Mouse (Mus musculus): ENCODE data around the gene Fhl3.

Gene Fhl3

GRCm38 (mm10) chr4:124682270-124682669, 18.2 kb upstream of the Fhl3 start:
- DNase-seq (ENCODE audit: inconsistent age in 2 of 2, low spot score in 1 of 2) = peak in 1 of 2 experiments; percentile 61

- DNase-seq (ENCODE audit: inconsistent age in 2 of 2, low spot score in 1 of 2) = no peak
These were observed 17.0 kb upstream of the Fhl3 start for GRCm38 (mm10) chr4:124683474-124683873.

GRCm38 (mm10) chr4:124685004-124685403, 15.5 kb upstream of the Fhl3 start:
- DNase-seq (ENCODE audit: inconsistent age in 2 of 2, low spot score in 1 of 2) = no peak

GRCm38 (mm10) chr4:124685453-124685852, 15.0 kb upstream of the Fhl3 start:
- no peak for DNase-seq (ENCODE audit: inconsistent age in 2 of 2, low spot score in 1 of 2)

GRCm38 (mm10) chr4:124685897-124686402, 14.6 kb upstream of the Fhl3 start:
- DNase-seq (ENCODE audit: inconsistent age in 2 of 2, low spot score in 1 of 2) = peak; percentile 55 to 89

DNA sequence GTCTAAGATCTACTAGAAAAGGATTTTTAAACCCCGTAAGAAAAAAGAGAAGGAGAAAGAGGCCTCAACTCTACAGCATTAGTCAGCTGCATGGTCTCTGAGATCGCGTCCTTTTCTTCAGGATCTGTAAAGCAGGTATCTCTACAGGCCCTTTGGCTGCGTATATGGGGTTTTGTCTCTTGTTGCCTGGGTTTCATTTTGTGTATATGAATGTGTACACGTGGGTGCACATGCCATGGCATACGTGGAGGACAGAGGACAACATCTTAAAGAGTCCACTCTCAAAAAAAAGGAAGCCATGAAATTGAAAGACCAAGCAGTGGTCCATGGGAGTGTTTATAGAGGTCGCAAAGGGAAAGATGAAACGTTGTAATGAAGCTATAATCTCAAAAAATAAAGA, 9.0 kb upstream of the Fhl3 start:
- no peak for DNase-seq (ENCODE audit: inconsistent age in 2 of 2, low spot score in 1 of 2)

GRCm38 (mm10) chr4:124692416-124692861, 8.1 kb upstream of the Fhl3 start:
- no peak for DNase-seq (ENCODE audit: inconsistent age in 2 of 2, low spot score in 1 of 2)

DNA sequence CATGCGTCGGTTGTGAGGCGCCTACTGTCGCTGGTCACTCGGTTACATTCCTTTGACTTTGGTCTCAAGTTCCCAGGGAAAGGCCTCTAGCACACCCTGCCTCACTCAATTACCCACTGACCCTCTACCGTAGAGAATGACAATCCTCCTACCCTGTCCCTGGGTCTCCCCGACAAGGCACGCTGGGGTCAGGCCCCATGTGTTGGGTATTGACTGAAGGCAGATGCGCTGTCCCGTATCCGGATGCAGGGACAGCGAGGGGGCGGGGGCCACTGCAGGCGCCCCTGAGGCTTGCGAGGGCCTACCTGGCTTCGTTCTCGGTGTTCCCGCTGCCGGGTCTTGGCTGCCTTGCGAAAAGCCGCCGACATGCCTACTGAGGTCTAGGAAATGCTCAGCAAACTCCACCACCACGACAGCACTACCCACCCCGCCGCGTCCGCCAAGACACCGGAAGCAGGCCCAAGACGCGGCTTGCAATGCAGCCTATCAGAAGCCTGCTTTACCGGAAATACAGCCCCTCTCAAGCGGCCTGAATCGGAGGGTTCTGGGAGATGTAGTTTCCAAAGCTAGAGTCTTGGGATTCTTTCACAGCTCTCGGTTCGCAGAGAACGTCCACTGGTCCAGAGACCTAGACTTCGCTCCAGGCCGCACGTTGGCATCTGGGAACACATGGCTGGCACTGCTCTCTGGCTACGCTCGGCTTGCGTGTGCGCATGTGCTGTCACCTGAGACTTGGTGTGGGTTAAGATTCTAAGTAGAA, 7.2 kb upstream of the Fhl3 start, which contains the start of gene Utp11:
TSS of gene Utp11 (minus strand) at position 466 of the 760 bp plus-strand sequence.
- peak; percentile 90 to 96 for DNase-seq (ENCODE audit: inconsistent age in 2 of 2, low spot score in 1 of 2)

DNA sequence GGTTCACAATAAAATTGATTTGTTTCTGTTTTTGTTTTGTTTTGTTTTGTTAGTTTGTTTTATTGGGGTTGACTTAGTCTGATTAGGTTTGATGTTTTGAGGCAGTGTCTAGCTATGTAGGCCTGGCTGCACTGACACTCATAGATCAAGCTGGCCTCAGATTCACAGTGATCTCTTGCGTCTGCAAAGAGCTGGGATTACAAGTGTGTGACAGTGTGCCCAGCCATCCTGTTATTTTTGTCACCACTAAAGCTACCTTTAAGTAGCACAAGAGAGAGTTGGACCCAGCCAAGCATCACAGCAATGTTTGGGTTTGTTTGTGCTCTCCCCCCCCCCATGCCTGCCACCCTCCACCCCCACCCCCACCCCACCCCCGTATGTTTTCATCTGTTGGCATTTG, 5.9 kb upstream of the Fhl3 start:
- no peak for DNase-seq (ENCODE audit: inconsistent age in 2 of 2, low spot score in 1 of 2)

GRCm38 (mm10) chr4:124695786-124696516, 4.5 kb upstream of the Fhl3 start:
- DNase-seq (ENCODE audit: inconsistent age in 2 of 2, low spot score in 1 of 2) = no peak

DNA sequence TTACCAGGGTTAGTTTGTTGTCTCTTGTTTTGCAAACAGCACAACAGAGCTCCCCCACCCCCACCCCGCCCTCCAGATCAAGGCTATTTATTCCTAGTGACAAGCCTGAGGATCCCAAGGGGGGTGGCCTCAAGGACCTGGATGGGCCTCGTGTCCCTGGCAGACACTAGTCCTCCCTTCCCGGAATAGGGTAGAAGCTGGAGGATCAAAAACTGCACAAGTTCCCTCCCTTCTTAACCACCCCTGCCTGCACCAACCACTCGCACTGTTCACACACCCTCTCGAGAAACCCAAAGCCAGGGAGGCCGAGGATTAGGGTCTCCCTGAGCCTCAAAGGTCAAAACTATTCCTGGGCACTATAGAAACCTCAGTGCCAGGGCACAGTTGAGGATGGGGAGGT, 710 bp upstream of the Fhl3 start:
- peak in 1 of 2 experiments; percentile 69 for DNase-seq (ENCODE audit: inconsistent age in 2 of 2, low spot score in 1 of 2)

- DNase-seq (ENCODE audit: inconsistent age in 2 of 2, low spot score in 1 of 2) = peak; percentile 40 to 71
These were observed 748 bp downstream of the Fhl3 start for GRCm38 (mm10) chr4:124701052-124701845.

DNA sequence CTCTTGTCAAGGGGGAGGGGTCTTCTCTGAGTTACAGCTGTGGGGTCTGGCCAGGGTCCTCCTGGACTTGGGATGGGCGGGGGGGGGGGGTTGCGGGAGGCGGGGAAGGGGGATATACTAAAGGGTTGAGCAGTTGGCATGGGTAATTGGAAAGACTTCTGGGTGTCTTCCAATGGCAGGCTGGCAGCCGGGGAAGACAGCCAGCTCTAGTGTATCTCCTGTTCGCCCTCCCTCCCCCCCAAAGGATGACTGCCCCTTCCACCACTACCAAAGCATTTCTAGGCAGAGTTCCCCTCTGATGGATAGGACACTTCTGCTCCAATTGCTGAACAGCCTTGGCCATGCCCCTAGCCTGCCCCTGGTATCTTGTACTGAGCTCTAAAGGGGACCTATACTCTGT, 1.4 kb downstream of the Fhl3 start:
- DNase-seq (ENCODE audit: inconsistent age in 2 of 2, low spot score in 1 of 2) = no peak

DNA sequence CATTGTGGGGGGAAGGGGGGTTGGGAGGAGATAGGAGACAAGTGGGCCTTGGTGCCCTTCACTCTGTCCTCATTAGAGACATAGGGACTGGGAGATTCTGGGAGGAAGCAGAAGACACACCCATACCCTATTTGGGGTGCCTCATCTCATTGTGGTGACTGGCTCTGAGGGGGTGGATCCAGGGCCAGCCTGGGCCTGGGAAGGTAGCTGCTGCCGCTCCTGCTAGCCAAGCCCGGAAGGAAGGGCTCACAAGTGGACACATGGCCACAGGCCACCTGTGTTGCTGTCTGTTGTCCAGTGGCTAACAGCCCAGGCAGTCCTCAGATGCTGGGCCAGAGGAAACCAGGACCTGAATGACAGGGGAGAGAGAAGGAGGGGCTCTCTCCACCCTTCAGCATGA, 2.9 kb downstream of the Fhl3 start:
- DNase-seq (ENCODE audit: inconsistent age in 2 of 2, low spot score in 1 of 2) = peak in 1 of 2 experiments; percentile 62

- peak; percentile 65 to 77 for DNase-seq (ENCODE audit: inconsistent age in 2 of 2, low spot score in 1 of 2)
These were observed 3.6 kb downstream of the Fhl3 start for GRCm38 (mm10) chr4:124703881-124704796.

GRCm38 (mm10) chr4:124704797-124705474, 4.4 kb downstream of the Fhl3 start:
- peak; percentile 48 to 73 for DNase-seq (ENCODE audit: inconsistent age in 2 of 2, low spot score in 1 of 2)

DNA sequence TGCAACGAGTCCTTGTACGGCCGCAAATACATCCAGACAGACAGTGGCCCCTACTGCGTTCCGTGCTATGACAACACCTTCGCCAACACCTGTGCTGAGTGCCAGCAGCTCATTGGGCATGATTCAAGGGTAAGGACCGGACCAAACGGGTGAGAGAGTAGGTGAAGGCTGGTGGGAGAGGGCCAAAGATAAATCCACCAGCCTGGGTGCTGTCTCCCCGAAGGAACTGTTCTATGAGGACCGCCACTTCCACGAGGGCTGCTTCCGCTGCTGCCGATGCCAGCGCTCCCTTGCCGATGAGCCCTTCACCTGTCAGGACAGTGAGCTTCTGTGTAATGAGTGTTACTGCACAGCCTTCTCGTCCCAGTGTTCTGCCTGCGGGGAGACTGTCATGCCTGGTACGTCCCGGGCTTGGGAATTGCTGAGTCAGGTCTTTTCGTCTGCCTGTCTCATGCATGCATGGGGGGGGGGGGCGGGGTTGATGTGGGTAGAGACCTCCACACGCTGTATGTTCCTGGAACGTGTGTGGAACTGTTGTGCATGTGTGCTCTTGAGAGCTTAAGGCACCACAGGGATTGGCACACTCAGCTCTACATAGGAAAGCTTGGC, 5.3 kb downstream of the Fhl3 start:
- DNase-seq (ENCODE audit: inconsistent age in 2 of 2, low spot score in 1 of 2) = peak in 1 of 2 experiments; percentile 39

DNA sequence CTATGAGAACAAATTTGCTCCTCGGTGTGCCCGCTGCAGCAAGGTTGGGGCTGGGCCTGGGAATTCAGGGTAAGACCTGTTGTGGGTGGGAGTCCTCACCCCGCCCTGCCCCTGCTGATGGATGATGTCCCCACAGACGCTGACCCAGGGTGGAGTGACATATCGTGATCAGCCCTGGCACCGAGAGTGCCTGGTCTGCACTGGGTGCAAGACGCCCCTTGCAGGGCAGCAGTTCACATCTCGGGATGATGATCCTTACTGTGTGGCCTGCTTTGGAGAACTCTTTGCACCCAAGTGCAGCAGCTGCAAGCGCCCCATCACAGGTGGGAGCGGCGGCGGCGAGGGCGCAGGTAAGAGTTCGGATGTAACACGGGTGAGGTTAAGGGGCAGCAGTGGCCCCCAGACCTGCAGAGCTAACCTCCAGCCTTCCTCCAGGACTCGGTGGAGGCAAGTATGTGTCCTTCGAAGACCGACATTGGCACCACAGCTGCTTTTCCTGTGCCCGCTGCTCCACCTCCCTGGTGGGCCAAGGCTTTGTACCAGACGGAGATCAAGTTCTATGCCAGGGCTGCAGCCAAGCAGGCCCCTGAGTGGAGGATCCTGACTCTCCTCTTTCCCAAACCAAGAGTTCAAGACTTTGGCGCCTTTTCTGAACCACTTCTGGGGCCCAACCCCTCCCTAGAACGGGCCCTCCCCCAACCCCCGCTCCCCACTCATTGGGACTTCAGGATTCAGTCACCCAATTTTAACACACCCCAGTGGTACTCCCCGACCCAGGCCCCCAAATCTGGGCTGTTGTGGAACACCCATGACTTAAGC, 7.1 kb downstream of the Fhl3 start:
- peak; percentile 50 for DNase-seq (ENCODE audit: inconsistent age in 2 of 2, low spot score in 1 of 2)

All from adrenal gland, adult (tissue).